Mouse (Mus musculus): ENCODE data around the gene Rasa2. TPM values are rescaled to one million over a fixed set of nuclear protein-coding genes. Genes with fewer than 3 reads are reported as not detected.
"Not testable (repeated sequence)": the region's sequence is repeated elsewhere in the genome, so short reads cannot be mapped to it uniquely, and the experiment has no call there.

The Rasa2 gene
- total RNA-seq, 2 experiments from 2014 or later, result 4.8 to 6.8 TPM

- DNase-seq, result no peak
- intact Hi-C loops (cut with DNase I), result no loop called here
Measured at GRCm38 (mm10) chr9:96592670-96593600, 38.5 kb downstream of the Rasa2 start.

- intact Hi-C loops (cut with DNase I), result no loop called here
- no peak for DNase-seq
Measured at GRCm38 (mm10) chr9:96589346-96589745, 42.1 kb downstream of the Rasa2 start.

- intact Hi-C loops (cut with DNase I), result no loop called here
- no peak for DNase-seq
Measured at GRCm38 (mm10) chr9:96583496-96583895, 47.9 kb downstream of the Rasa2 start.

- DNase-seq, result no peak
- intact Hi-C loops (cut with DNase I), result no loop called here
Measured at GRCm38 (mm10) chr9:96583076-96583475, 48.3 kb downstream of the Rasa2 start.

GRCm38 (mm10) chr9:96578190-96578589 lies 53.2 kb downstream of the Rasa2 start:
- intact Hi-C loops (cut with DNase I), result no loop called here
- DNase-seq, result no peak

GRCm38 (mm10) chr9:96577674-96578073 lies 53.7 kb downstream of the Rasa2 start:
- intact Hi-C loops (cut with DNase I), result no loop called here

GRCm38 (mm10) chr9:96573252-96573651 lies 58.2 kb downstream of the Rasa2 start:
- intact Hi-C loops (cut with DNase I), result loop anchor here (1.0 to 5.0 kb wide), 3 partner anchors 79 to 246 kb away; no protein-coding TSS in a partner anchor
- no peak for DNase-seq

More at GRCm38 (mm10) chr9:96577674-96578073, 53.7 kb downstream of the Rasa2 start:
- DNase-seq, result no peak

- intact Hi-C loops (cut with DNase I), result loop anchor here (1.0 to 5.0 kb wide), 3 partner anchors 80 to 246 kb away; no protein-coding TSS in a partner anchor
- DNase-seq, result no peak
Measured at GRCm38 (mm10) chr9:96572754-96573153, 58.7 kb downstream of the Rasa2 start.

- intact Hi-C loops (cut with DNase I), result no loop called here
- DNase-seq, result no peak
Measured at GRCm38 (mm10) chr9:96566470-96566996, 64.9 kb downstream of the Rasa2 start.

- no peak for DNase-seq
- intact Hi-C loops (cut with DNase I), result no loop called here
Measured at GRCm38 (mm10) chr9:96563501-96563900, 67.9 kb downstream of the Rasa2 start.

- intact Hi-C loops (cut with DNase I), result no loop called here
- DNase-seq, result no peak
Measured at GRCm38 (mm10) chr9:96559148-96559547, 72.3 kb downstream of the Rasa2 start.

- DNase-seq, result no peak
- intact Hi-C loops (cut with DNase I), result no loop called here
Measured at GRCm38 (mm10) chr9:96558594-96558993, 72.8 kb downstream of the Rasa2 start.

- intact Hi-C loops (cut with DNase I), result no loop called here
- DNase-seq, result no peak
Measured at GRCm38 (mm10) chr9:96554095-96554494, 77.3 kb downstream of the Rasa2 start.

- DNase-seq, result no peak
- intact Hi-C loops (cut with DNase I), result no loop called here
Measured at GRCm38 (mm10) chr9:96545410-96545809, 86.0 kb downstream of the Rasa2 start.

GRCm38 (mm10) chr9:96543643-96544640 lies 87.5 kb downstream of the Rasa2 start:
- DNase-seq, result peak; percentile 61 to 62
- intact Hi-C loops (cut with DNase I), result no loop called here

- DNase-seq, result no peak
- intact Hi-C loops (cut with DNase I), result no loop called here
Measured at GRCm38 (mm10) chr9:96538916-96539315, 92.5 kb downstream of the Rasa2 start.

GRCm38 (mm10) chr9:96537615-96537919 lies 93.8 kb downstream of the Rasa2 start:
- no peak for DNase-seq
- intact Hi-C loops (cut with DNase I), result no loop called here

- peak; percentile 35 to 45 for DNase-seq
- intact Hi-C loops (cut with DNase I), result no loop called here
Measured at GRCm38 (mm10) chr9:96536895-96537614, 94.4 kb downstream of the Rasa2 start.

GRCm38 (mm10) chr9:96536093-96536492 lies 95.3 kb downstream of the Rasa2 start:
- DNase-seq; intact Hi-C loops (cut with DNase I): not testable (repeated sequence)

GRCm38 (mm10) chr9:96535431-96535830 lies 96.0 kb downstream of the Rasa2 start:
- DNase-seq, result no peak
- intact Hi-C loops (cut with DNase I), result no loop called here

Data from heart, postnatal 36 days (tissue).